Mouse (Mus musculus): ENCODE data around the gene D630045J12Rik.

DNA sequence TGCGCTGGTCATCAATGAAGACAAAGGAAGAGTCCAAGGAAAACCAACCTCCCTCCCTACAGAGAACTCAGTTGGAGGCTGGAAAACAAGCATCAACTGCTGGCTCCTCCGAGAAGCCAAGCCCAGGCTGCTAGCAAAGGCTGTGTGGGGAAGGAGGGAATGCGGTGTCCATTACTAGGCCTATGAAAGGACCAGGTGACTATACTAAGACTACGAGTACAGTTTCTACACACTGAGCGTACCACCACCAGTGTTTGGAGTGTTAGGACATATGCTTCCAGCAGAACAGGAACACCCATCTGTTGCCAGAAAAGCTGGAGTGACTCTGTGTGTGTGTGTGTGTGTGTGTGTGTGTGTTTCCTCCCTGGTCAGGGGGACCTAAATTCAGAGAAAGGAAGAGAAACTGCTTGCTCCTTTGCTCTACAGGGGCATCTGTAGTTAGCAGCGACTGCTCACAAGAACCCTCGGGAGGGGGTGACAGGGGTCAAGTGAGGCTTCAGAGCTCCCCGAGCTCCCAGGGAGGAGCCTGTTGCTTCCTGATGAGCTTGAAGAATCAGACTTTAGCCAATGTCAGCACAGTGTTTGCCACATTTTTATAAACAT lies 108.2 kb downstream of the D630045J12Rik start:
- TF ChIP-seq EP300 (IDR thresholded peaks at IDR 0.05; ENCODE audit: low read depth) (no peak), CTCF (IDR thresholded peaks at IDR 0.05; ENCODE audit: low read depth) (no peak)
